Mouse (Mus musculus): ENCODE results near the gene Agmo. TPM values are rescaled to one million over a fixed set of nuclear protein-coding genes. Genes with fewer than 3 reads are reported as not detected.

The Agmo gene
- total and polyA plus RNA-seq, 3 experiments: 1.6 to 3.4 (median 2.0) TPM

- H3K27ac ChIP-seq: no peak overlapping the region
Measured at GRCm38 (mm10) chr12:37434466-37434865, 193.0 kb downstream of the Agmo start.

GRCm38 (mm10) chr12:37442486-37443013 lies 201.1 kb downstream of the Agmo start:
- no peaks in the 10 kb centered on the region for H3K36me3 ChIP-seq (ENCODE audit: control insufficient read depth, insufficient read depth, low read length)
- no peak for DNase-seq
- no peak overlapping the region for H3K4me3 ChIP-seq
- no peaks in the 10 kb centered on the region for H3K27me3 ChIP-seq (ENCODE audit: control insufficient read depth, insufficient read depth, low read length)
- H3K9ac ChIP-seq (ENCODE audit: low read depth, low read length): no peak overlapping the region
- no peak overlapping the region for H3K27ac ChIP-seq
- intact Hi-C loops (cut with DNase I): loop anchor here (10.0 kb wide), 1 partner anchor 758 kb away; no protein-coding TSS in a partner anchor
- 89% methylated on average over 3 of the region's 3 CpGs for WGBS
- H3K4me1 ChIP-seq (ENCODE audit: control insufficient read depth, insufficient read depth, low read length): no peaks in the 10 kb centered on the region
- TF ChIP-seq CTCF (IDR thresholded peaks at IDR 0.05): no peak
- TF ChIP-seq EP300 (IDR thresholded peaks at IDR 0.05; ENCODE audit: insufficient read depth, low read depth, low read length): no peak
- TF ChIP-seq POLR2A (IDR thresholded peaks at IDR 0.05; ENCODE audit: insufficient read depth, low read depth, low read length): no peak
- H3K79me2 ChIP-seq (replicated peaks; ENCODE audit: control insufficient read depth, insufficient read depth, low read length): no peaks in the 10 kb centered on the region

More at GRCm38 (mm10) chr12:37434466-37434865, 193.0 kb downstream of the Agmo start:
- no peaks in the 10 kb centered on the region for H3K4me1 ChIP-seq (ENCODE audit: control insufficient read depth, insufficient read depth, low read length)
- no peak overlapping the region for H3K9ac ChIP-seq (ENCODE audit: low read depth, low read length)
- H3K36me3 ChIP-seq (ENCODE audit: control insufficient read depth, insufficient read depth, low read length): no peaks in the 10 kb centered on the region
- intact Hi-C loops (cut with DNase I): no loop called here
- no peaks in the 10 kb centered on the region for H3K27me3 ChIP-seq (ENCODE audit: control insufficient read depth, insufficient read depth, low read length)
- no peaks in the 10 kb centered on the region for H3K79me2 ChIP-seq (replicated peaks; ENCODE audit: control insufficient read depth, insufficient read depth, low read length)
- no peak for DNase-seq
- no peak overlapping the region for H3K4me3 ChIP-seq
- WGBS: 63% methylated on average over 1 of the region's 1 CpGs
- TF ChIP-seq CTCF (IDR thresholded peaks at IDR 0.05): no peak
- no peak for TF ChIP-seq EP300 (IDR thresholded peaks at IDR 0.05; ENCODE audit: insufficient read depth, low read depth, low read length)
- no peak for TF ChIP-seq POLR2A (IDR thresholded peaks at IDR 0.05; ENCODE audit: insufficient read depth, low read depth, low read length)

- H3K36me3 ChIP-seq (ENCODE audit: control insufficient read depth, insufficient read depth, low read length): no peaks in the 10 kb centered on the region
- intact Hi-C loops (cut with DNase I): loop anchor here (10.0 kb wide), 1 partner anchor 760 kb away; no protein-coding TSS in a partner anchor
- DNase-seq: no peak
- H3K79me2 ChIP-seq (replicated peaks; ENCODE audit: control insufficient read depth, insufficient read depth, low read length): no peaks in the 10 kb centered on the region
- 86% methylated on average over 9 of the region's 9 CpGs for WGBS
- no peak overlapping the region for H3K27ac ChIP-seq
- no peak overlapping the region for H3K4me3 ChIP-seq
- TF ChIP-seq POLR2A (IDR thresholded peaks at IDR 0.05; ENCODE audit: insufficient read depth, low read depth, low read length) (no peak), CTCF (IDR thresholded peaks at IDR 0.05) (no peak), EP300 (IDR thresholded peaks at IDR 0.05; ENCODE audit: insufficient read depth, low read depth, low read length) (no peak)
- no peaks in the 10 kb centered on the region for H3K4me1 ChIP-seq (ENCODE audit: control insufficient read depth, insufficient read depth, low read length)
- H3K27me3 ChIP-seq (ENCODE audit: control insufficient read depth, insufficient read depth, low read length): no peaks in the 10 kb centered on the region
- H3K9ac ChIP-seq (ENCODE audit: low read depth, low read length): no peak overlapping the region
Measured at GRCm38 (mm10) chr12:37445255-37445654, 203.8 kb downstream of the Agmo start.

- 55% methylated on average over 2 of the region's 2 CpGs for WGBS
Measured at GRCm38 (mm10) chr12:37449597-37449996, 208.2 kb downstream of the Agmo start.

GRCm38 (mm10) chr12:37450366-37451156 lies 209.1 kb downstream of the Agmo start:
- TF ChIP-seq CTCF (IDR thresholded peaks at IDR 0.05) (peak; percentile 97), EP300 (IDR thresholded peaks at IDR 0.05; ENCODE audit: insufficient read depth, low read depth, low read length) (no peak), POLR2A (IDR thresholded peaks at IDR 0.05; ENCODE audit: insufficient read depth, low read depth, low read length) (no peak)
- H3K79me2 ChIP-seq (replicated peaks; ENCODE audit: control insufficient read depth, insufficient read depth, low read length): no peaks in the 10 kb centered on the region
- H3K9ac ChIP-seq (ENCODE audit: low read depth, low read length): no peak overlapping the region
- DNase-seq: peak; percentile 10 to 45
- intact Hi-C loops (cut with DNase I): loop anchor here (1.0 to 10.0 kb wide), 5 partner anchors 123 to 1236 kb away; no protein-coding TSS in a partner anchor
- H3K4me1 ChIP-seq (ENCODE audit: control insufficient read depth, insufficient read depth, low read length): no peaks in the 10 kb centered on the region
- no peaks in the 10 kb centered on the region for H3K36me3 ChIP-seq (ENCODE audit: control insufficient read depth, insufficient read depth, low read length)
- H3K4me3 ChIP-seq: no peak overlapping the region
- H3K27ac ChIP-seq: no peak overlapping the region
- WGBS: 11% methylated on average over 6 of the region's 6 CpGs
- no peaks in the 10 kb centered on the region for H3K27me3 ChIP-seq (ENCODE audit: control insufficient read depth, insufficient read depth, low read length)

More at GRCm38 (mm10) chr12:37449597-37449996, 208.2 kb downstream of the Agmo start:
- H3K36me3 ChIP-seq (ENCODE audit: control insufficient read depth, insufficient read depth, low read length): no peaks in the 10 kb centered on the region
- DNase-seq: no peak
- no peaks in the 10 kb centered on the region for H3K27me3 ChIP-seq (ENCODE audit: control insufficient read depth, insufficient read depth, low read length)
- no peak overlapping the region for H3K4me3 ChIP-seq
- H3K4me1 ChIP-seq (ENCODE audit: control insufficient read depth, insufficient read depth, low read length): no peaks in the 10 kb centered on the region
- no peak overlapping the region for H3K9ac ChIP-seq (ENCODE audit: low read depth, low read length)
- H3K27ac ChIP-seq: no peak overlapping the region
- TF ChIP-seq EP300 (IDR thresholded peaks at IDR 0.05; ENCODE audit: insufficient read depth, low read depth, low read length) (no peak), POLR2A (IDR thresholded peaks at IDR 0.05; ENCODE audit: insufficient read depth, low read depth, low read length) (no peak), CTCF (IDR thresholded peaks at IDR 0.05) (no peak)
- H3K79me2 ChIP-seq (replicated peaks; ENCODE audit: control insufficient read depth, insufficient read depth, low read length): no peaks in the 10 kb centered on the region
- intact Hi-C loops (cut with DNase I): loop anchor here (10.0 kb wide), 1 partner anchor 765 kb away; no protein-coding TSS in a partner anchor

- no peak for DNase-seq
- Histone ChIP-seq H3K4me3 (no peak overlapping the region), H3K36me3 (ENCODE audit: control insufficient read depth, insufficient read depth, low read length) (no peaks in the 10 kb centered on the region), H3K27me3 (ENCODE audit: control insufficient read depth, insufficient read depth, low read length) (no peaks in the 10 kb centered on the region), H3K79me2 (replicated peaks; ENCODE audit: control insufficient read depth, insufficient read depth, low read length) (no peaks in the 10 kb centered on the region), H3K9ac (ENCODE audit: low read depth, low read length) (no peak overlapping the region), H3K4me1 (ENCODE audit: control insufficient read depth, insufficient read depth, low read length) (no peaks in the 10 kb centered on the region), H3K27ac (no peak overlapping the region)
- TF ChIP-seq CTCF (IDR thresholded peaks at IDR 0.05) (no peak), EP300 (IDR thresholded peaks at IDR 0.05; ENCODE audit: insufficient read depth, low read depth, low read length) (no peak), POLR2A (IDR thresholded peaks at IDR 0.05; ENCODE audit: insufficient read depth, low read depth, low read length) (no peak)
- intact Hi-C loops (cut with DNase I): no loop called here
- 82% methylated on average over 5 of the region's 5 CpGs for WGBS
Measured at GRCm38 (mm10) chr12:37471631-37472030, 230.2 kb downstream of the Agmo start.

Data from heart, adult 2 months (tissue).